Mouse (Mus musculus): ENCODE data around the gene Unc45b. TPM values are rescaled to one million over a fixed set of nuclear protein-coding genes. Genes with fewer than 3 reads are reported as not detected.
"Not testable (repeated sequence)": the region's sequence is repeated elsewhere in the genome, so short reads cannot be mapped to it uniquely, and the experiment has no call there.

The Unc45b gene
- total RNA-seq, 2 experiments from 2014 or later, result not detected

DNA sequence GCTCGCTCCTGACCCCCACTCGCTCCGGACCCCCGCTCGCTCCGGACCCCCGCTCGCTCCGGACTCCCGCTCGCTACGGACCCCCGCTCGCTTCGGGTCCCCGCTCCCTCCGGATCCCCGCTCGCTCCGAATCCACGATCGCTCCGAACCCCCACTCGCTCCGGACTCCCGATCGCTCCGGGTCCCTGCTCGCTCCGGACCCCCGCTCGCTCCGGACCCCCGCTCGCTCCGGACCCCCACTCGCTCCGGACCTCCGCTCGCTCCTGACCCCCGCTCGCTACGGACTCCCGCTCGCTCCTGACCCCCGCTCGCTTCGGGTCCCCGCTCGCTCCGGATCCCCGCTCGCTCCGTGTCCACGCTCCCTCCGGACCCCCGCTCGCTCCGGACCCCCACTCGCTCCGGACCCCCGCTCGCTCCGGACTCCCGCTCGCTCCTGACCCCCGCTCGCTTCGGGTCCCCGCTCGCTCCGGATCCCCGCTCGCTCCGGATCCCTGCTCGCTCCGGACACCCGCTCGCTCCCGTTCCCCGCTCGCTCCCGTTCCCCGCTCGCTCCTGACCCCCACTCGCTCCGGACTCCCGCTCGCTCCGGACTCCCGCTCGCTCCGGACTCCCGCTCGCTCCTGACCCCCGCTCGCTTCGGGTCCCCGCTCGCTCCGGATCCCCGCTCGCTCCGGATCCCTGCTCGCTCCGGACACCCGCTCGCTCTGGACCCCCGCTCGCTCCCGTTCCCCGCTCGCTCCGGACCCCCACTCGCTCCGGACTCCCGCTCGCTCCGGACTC, 21.5 kb downstream of the Unc45b start:
- ATAC-seq (replicated peaks; ENCODE audit: low FRiP score, poor library complexity, severe bottlenecking), result not testable (repeated sequence)

DNA sequence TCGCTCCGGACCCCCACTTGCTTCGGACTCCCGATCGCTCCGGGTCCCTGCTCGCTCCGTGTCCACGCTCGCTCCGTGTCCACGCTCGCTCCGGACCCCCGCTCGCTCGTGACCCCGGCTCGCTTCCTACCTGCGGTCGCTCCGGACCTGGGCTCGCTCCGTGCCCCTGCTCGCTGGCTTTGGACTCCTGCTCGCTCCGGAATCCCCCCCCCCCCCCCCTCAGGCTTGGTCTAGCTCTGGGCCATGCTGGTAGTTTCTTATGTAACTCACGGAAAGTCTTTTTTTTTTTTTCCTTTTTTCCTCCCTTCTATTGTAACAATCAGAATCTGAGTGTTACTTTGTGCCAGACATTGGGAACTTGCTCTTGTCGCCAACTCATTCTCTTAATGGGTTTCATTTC, 22.8 kb downstream of the Unc45b start:
- no peak for ATAC-seq (replicated peaks; ENCODE audit: low FRiP score, poor library complexity, severe bottlenecking)

DNA sequence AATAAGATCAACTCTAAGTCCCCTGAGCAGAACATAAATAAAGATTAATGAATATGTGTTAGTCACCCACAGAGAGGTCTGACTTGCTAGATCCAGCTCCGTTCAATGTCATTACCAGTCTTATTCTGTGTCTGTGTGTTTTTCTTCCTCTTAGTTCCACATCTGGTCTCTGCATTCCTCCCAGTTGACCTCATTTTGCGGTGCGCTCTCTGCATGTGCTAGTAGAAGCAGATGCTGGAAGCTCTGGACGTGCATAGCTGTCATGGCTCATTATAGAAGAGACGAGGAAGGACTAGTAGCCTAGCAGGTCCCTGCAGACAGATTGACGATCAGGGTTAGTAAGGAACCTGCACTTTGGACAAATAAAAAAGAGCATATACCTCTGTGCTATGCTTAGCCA, 33.0 kb downstream of the Unc45b start:
- ATAC-seq (replicated peaks; ENCODE audit: low FRiP score, poor library complexity, severe bottlenecking), result no peak

DNA sequence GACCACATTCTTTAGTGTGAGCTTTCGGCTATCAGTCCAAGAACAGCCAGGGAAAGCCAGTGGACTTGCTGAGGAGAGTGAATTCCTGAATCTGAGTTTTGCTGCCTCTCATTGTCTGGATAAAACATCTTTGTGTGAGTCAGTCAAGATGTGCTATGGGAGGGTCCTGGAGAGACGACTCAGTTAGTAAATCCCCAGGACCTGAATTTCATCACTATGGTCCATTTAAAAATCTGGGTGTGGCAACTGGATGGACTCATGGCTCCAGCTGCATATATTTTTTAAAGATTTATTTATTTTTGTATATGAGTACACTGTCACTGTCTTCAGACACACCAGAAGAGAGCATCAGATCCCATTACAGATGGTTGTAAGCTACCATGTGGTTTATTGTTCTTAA, 35.3 kb downstream of the Unc45b start:
- ATAC-seq (replicated peaks; ENCODE audit: low FRiP score, poor library complexity, severe bottlenecking), result no peak

GRCm38 (mm10) chr11:82947457-82947856, 37.1 kb downstream of the Unc45b start:
- no peak for ATAC-seq (replicated peaks; ENCODE audit: low FRiP score, poor library complexity, severe bottlenecking)

GRCm38 (mm10) chr11:82949036-82949435, 38.7 kb downstream of the Unc45b start:
- ATAC-seq (replicated peaks; ENCODE audit: low FRiP score, poor library complexity, severe bottlenecking), result no peak

- no peak for ATAC-seq (replicated peaks; ENCODE audit: low FRiP score, poor library complexity, severe bottlenecking)
These were observed 40.6 kb downstream of the Unc45b start, which contains the start of gene Slfn5 for GRCm38 (mm10) chr11:82950736-82951481. Gene Slfn5, plus strand, starts transcription at chr11:82951349.

DNA sequence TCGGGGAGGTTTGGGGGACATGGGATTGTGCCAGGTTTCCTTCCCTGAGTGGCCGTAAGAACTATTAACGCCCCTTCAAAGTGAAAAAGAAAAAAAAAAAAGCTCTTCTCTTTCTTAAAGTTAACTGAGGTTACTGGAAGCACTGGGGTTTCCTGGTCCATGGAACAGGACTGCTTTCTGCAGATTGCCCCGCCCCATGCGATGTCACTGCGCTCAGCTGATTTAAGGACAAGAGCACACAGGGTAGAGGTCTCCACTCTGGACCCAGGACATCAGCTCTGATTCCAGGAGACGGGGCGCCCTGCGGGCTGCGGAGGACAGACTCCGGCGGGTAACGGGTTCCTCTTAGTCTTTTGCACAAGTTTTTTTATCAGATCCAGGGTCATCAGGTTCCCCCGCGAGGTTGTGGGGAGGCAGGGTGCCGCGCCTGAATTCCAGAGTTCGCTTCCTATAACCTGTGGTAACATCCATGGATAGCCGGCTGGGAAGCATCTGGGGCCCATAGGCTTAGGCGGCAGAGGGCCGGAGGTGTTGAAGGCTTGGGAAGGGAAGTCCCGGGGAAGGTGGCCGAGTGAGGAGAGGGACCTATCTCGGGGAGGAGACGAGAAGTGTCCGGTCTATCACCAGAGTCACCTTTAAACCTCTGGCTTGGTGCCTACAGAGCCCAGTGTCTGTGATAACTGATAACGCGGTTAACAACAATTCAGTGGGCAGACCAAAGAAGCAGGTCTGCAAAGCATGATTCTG, 41.7 kb downstream of the Unc45b start:
- ATAC-seq (replicated peaks; ENCODE audit: low FRiP score, poor library complexity, severe bottlenecking), result no peak

- no peak for ATAC-seq (replicated peaks; ENCODE audit: low FRiP score, poor library complexity, severe bottlenecking)
These were observed 42.5 kb downstream of the Unc45b start for GRCm38 (mm10) chr11:82952612-82953542.

DNA sequence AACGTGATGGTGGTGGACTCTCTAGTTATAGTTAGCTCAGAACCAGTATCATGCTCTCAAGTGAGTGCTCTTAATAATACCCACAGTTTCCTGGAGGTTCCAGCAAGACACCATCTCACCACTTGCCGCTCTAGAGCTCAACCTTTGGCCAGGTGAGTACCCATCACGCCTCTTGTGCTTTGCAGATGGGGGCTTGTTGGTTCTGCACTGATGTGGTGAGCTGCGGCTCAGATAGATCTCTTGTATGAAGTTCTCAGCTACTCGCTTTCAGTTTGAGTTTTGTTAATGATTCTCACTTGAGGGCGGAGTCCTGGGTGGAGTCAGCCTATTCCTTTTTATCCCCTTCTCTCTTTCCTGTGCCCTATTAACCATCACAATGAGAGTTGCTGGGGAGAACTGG, 44.3 kb downstream of the Unc45b start:
- no peak for ATAC-seq (replicated peaks; ENCODE audit: low FRiP score, poor library complexity, severe bottlenecking)

DNA sequence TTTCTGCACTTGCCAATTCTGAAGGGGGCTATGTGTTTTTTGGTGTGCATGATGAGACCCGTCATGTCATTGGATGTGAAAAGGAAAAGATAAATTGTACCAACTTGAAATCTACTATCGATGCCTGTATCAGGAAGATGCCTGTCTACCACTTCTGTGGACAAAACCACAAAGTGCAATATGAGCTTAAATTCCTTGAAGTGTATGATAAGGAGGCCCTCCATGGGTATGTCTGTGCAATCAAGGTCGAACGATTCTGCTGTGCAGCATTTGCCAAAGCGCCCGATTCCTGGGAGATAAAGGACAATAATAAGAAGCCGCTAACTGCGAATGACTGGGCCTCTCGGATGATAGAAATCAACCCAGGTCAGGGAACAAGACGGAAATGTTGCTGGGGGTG, 46.6 kb downstream of the Unc45b start:
- no peak for ATAC-seq (replicated peaks; ENCODE audit: low FRiP score, poor library complexity, severe bottlenecking)

DNA sequence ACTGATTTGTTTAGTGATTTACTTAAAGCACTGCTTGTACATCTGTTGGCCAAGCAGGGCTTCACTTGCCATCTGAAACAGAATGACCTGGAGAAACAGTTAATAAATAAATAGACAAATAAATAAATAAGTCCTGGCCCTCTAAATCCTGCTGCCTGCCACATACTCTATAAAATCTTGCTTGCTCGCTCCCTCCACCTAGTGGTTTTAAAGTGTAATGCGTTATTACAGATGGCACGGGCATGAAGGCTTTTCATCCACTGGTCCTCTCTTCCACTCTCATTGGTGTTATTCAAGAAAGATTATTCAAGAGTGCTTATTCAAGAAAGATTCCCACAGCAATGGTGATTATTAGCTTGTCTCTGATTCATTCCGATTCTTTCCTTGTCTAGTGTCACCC, 49.3 kb downstream of the Unc45b start:
- ATAC-seq (replicated peaks; ENCODE audit: low FRiP score, poor library complexity, severe bottlenecking), result 0 out of 2 replicates have a peak, but pooled peaks have one; percentile 67

DNA sequence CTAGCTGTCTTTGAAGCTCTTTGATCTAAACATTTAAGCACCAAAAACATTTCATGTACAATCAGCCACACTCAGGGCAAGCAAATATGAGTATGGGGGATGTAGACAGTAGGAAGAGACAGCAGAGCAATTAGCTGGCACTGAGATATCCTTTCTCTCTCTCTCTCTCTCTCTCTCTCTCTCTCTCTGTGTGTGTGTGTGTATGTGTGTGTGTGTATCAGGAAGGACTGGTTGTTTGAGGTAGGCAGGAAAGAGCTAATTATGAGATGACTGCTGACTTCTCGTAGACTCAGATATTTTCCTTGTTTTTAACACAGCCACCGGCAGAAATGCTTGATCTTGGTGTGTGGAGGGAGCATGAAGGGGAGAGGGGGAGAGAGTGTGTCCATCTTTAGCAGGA, 51.4 kb downstream of the Unc45b start:
- no peak for ATAC-seq (replicated peaks; ENCODE audit: low FRiP score, poor library complexity, severe bottlenecking)

DNA sequence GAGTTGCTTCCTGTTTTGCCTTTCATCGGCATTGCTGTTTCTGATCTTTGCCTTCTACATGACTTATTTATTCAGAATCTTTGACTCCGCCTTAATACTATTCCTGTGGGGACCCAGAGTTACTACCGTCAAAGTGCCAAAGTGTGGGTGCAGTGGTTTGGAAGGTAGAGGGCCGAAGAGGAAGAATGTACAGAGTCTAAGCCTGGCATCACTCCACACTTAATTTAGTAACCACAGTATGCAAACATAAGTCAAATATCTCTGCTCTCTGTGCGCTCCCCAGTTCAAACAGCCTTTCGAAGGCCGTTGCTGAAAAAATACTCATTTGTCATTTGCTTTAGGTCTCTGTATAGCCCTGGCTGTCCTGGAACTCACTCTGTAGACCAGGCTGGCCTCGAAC, 51.9 kb downstream of the Unc45b start:
- no peak for ATAC-seq (replicated peaks; ENCODE audit: low FRiP score, poor library complexity, severe bottlenecking)

GRCm38 (mm10) chr11:82970712-82971589, 60.6 kb downstream of the Unc45b start:
- no peak for ATAC-seq (replicated peaks; ENCODE audit: low FRiP score, poor library complexity, severe bottlenecking)

GRCm38 (mm10) chr11:82971590-82971974, 61.2 kb downstream of the Unc45b start:
- no peak for ATAC-seq (replicated peaks; ENCODE audit: low FRiP score, poor library complexity, severe bottlenecking)

DNA sequence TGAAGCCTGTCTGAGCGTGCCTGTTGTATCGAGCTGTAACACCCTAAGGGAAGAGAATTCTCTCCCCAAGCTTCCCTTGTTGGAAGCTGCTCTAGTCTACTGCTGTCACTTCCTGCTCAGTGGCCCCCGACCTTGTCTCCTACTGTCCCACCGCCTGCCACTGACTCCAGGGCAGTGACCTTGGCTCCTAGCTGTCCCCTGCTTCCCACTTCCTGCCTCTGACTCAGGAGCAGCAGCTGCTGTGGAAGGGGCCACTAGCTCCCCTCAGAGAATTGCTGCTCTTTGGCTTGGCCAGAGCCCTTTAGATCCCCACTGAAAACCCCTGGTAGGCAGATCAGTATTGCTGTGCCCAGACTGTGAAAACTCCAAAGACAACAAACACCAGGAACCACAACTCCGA, 63.6 kb downstream of the Unc45b start:
- ATAC-seq (replicated peaks; ENCODE audit: low FRiP score, poor library complexity, severe bottlenecking), result no peak

GRCm38 (mm10) chr11:82982409-82982808, 72.1 kb downstream of the Unc45b start:
- not testable (repeated sequence) for ATAC-seq (replicated peaks; ENCODE audit: low FRiP score, poor library complexity, severe bottlenecking)

GRCm38 (mm10) chr11:82983193-82983592, 72.8 kb downstream of the Unc45b start:
- ATAC-seq (replicated peaks; ENCODE audit: low FRiP score, poor library complexity, severe bottlenecking), result no peak
